Mouse (Mus musculus): ENCODE results near the gene Acin1. TPM values are rescaled to one million over a fixed set of nuclear protein-coding genes. Genes with fewer than 3 reads are reported as not detected.

The Acin1 gene
- 89.1 and 101 TPM in 2 replicates for polyA plus RNA-seq (2015; fragmentation: Nextera tagmentation; extraction: Ambion mirVana)

DNA sequence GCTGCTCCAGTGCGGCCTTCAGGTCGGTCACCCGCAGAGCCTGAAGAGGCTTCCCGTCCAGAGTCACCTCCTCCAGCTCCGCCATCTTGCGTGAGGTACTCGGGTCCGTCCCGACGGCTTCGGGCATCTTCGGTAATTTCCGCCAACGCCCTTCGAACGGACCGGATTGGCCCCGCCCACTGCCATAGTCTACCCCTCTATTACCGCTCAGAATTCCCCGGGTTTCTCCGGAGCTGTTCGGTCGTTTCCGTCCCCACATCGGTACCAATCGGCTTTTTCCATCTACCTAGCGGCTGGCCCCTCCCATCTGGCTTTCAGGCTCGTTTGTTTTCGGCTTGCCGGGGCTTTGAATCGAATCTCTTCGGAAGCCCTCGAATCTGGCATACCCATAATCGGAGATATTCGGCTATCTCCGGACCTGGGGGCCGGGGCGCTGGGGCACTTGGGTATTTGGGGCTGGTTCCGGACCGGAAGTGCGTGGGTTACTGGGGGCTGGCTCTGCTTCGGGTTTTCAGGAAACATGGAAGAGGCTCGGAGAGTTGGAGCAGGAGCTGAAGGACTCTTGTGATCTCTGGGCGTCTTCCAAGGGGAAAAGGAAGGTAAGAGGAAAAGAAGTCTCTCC lies at the start of gene Acin1:
Acin1 (minus strand) TSS at position 410 of the 622 bp plus-strand sequence.
- H3K9ac ChIP-seq (ENCODE audit: low read length): peak within 1 kb of the TSS; percentile 95
- no peaks in the 10 kb centered on the region for H3K27me3 ChIP-seq (ENCODE audit: control insufficient read depth, insufficient read depth, low read length)
- ATAC-seq (ENCODE audit: insufficient read depth, low FRiP score): peak; percentile 97
- peak within 1 kb of the TSS; percentile 84 for H3K4me3 ChIP-seq (replicated peaks; ENCODE audit: low read length)
- H3K4me1 ChIP-seq (ENCODE audit: control insufficient read depth, insufficient read depth, low read length): peaks cover 18% of the 10 kb centered on the region
- peak within 1 kb of the TSS; percentile 97 for H3K27ac ChIP-seq (ENCODE audit: low read length)
- H3K9me3 ChIP-seq (replicated peaks; ENCODE audit: control insufficient read depth, low read length): no peaks in the 10 kb centered on the region
- peaks cover 5% of the 10 kb centered on the region for H3K36me3 ChIP-seq (ENCODE audit: control insufficient read depth, insufficient read depth, low read length)
- under 1% methylated on average over 44 of the region's 44 CpGs for WGBS
- peak within 1 kb of the TSS; percentile 86 for H3K4me2 ChIP-seq (ENCODE audit: low read depth, low read length)

DNA sequence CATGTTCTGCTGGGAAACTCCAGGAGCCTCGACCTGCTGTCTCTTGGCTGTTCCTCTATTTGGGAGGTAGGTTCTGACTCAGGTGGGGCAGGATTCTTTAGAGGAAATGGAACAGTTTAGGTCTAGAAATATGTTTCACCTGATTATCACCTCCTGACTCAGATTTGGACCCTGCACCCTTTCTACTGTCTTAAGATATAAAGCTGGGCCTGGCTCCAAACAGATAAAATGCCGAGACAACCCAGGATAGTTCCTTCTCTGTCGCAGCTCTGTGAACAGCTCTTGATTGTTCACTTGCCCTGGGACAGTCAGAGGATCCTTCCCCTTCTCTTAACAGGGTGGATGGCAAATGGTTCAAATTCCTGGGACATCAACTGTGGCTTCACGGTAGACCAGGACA lies 48.5 kb upstream of the Acin1 start:
- Histone ChIP-seq H3K4me3 (replicated peaks; ENCODE audit: low read length) (no peak overlapping the region), H3K4me1 (ENCODE audit: control insufficient read depth, insufficient read depth, low read length) (0 out of 2 replicates have a peak, but pooled peaks cover 2% of the 10 kb centered on the region), H3K4me2 (ENCODE audit: low read depth, low read length) (no peak overlapping the region), H3K27ac (ENCODE audit: low read length) (no peak overlapping the region), H3K27me3 (ENCODE audit: control insufficient read depth, insufficient read depth, low read length) (no peaks in the 10 kb centered on the region), H3K9me3 (replicated peaks; ENCODE audit: control insufficient read depth, low read length) (no peaks in the 10 kb centered on the region), H3K9ac (ENCODE audit: low read length) (no peak overlapping the region), H3K36me3 (ENCODE audit: control insufficient read depth, insufficient read depth, low read length) (no peaks in the 10 kb centered on the region)
- ATAC-seq (ENCODE audit: insufficient read depth, low FRiP score): no peak
- 68% methylated on average over 4 of the region's 4 CpGs for WGBS

DNA sequence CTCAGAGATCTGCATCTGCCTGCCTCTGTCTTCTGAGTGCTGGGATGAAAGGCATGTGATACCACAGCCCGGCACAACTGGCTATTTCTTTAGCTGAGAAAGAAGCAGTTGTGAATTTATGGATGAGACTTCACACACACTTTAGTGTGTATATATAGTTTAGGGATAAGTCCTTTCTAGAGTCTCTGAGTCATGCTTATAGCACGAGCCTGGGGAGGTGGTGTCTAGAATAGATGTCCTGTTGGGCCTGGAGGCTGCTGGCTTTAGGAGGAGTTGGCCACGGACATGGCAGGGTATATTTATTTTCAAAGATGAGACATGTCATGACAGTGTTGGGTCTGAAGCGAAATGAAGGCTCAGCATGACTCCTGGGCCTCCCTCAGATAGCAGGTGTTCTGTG lies 47.3 kb upstream of the Acin1 start:
- Histone ChIP-seq H3K4me2 (ENCODE audit: low read depth, low read length) (no peak overlapping the region), H3K36me3 (ENCODE audit: control insufficient read depth, insufficient read depth, low read length) (no peaks in the 10 kb centered on the region), H3K4me1 (ENCODE audit: control insufficient read depth, insufficient read depth, low read length) (0 out of 2 replicates have a peak, but pooled peaks cover 2% of the 10 kb centered on the region), H3K27ac (ENCODE audit: low read length) (no peak overlapping the region), H3K9ac (ENCODE audit: low read length) (no peak overlapping the region), H3K27me3 (ENCODE audit: control insufficient read depth, insufficient read depth, low read length) (no peaks in the 10 kb centered on the region), H3K9me3 (replicated peaks; ENCODE audit: control insufficient read depth, low read length) (no peaks in the 10 kb centered on the region), H3K4me3 (replicated peaks; ENCODE audit: low read length) (no peak overlapping the region)
- WGBS: 69% methylated on average over 4 of the region's 4 CpGs
- no peak for ATAC-seq (ENCODE audit: insufficient read depth, low FRiP score)

DNA sequence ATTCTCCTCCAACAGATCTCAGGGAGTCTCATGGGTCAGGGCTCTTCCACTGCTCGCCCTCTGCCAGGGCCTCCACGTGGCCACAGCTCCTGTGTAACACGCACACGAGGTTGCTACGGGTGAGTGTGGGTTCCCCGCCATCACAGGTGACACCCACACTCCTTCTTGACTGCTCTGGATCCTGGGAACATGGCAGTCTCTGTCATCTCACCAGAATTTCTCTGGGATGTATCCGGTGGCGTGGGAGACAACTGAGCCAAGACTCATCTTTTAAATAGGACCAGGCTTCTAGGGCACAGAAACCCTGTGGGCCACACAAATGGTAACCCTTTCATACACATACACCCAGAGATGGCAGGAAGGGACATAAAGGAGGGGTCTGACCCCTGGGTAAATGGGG lies 45.5 kb upstream of the Acin1 start:
- ATAC-seq (ENCODE audit: insufficient read depth, low FRiP score): no peak
- H3K9ac ChIP-seq (ENCODE audit: low read length): no peak overlapping the region
- H3K4me1 ChIP-seq (ENCODE audit: control insufficient read depth, insufficient read depth, low read length): 0 out of 2 replicates have a peak, but pooled peaks cover 2% of the 10 kb centered on the region
- no peaks in the 10 kb centered on the region for H3K9me3 ChIP-seq (replicated peaks; ENCODE audit: control insufficient read depth, low read length)
- no peaks in the 10 kb centered on the region for H3K36me3 ChIP-seq (ENCODE audit: control insufficient read depth, insufficient read depth, low read length)
- no peak overlapping the region for H3K27ac ChIP-seq (ENCODE audit: low read length)
- WGBS: 82% methylated on average over 8 of the region's 8 CpGs
- H3K4me2 ChIP-seq (ENCODE audit: low read depth, low read length): no peak overlapping the region
- H3K27me3 ChIP-seq (ENCODE audit: control insufficient read depth, insufficient read depth, low read length): no peaks in the 10 kb centered on the region
- no peak overlapping the region for H3K4me3 ChIP-seq (replicated peaks; ENCODE audit: low read length)

DNA sequence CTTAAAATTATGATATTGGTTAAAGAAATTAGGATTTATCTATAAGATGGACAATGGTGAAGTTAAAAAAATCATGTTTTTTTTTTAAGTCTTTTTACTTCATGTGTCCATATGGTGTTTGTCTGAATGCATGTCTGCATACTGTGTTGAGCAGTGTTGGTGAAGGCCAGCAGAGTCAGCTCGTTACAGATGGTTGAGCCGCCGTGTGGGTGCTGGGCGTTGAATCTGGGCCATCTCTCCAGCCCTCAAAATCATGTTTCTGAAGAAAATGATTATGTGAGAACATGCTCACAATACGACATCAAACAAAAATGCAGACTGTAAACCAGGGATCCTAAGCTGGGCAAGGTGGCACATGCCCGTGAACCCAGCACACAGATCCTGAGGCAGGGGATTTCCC lies 43.6 kb upstream of the Acin1 start:
- Histone ChIP-seq H3K9ac (ENCODE audit: low read length) (no peak overlapping the region), H3K27ac (ENCODE audit: low read length) (no peak overlapping the region), H3K4me3 (replicated peaks; ENCODE audit: low read length) (no peak overlapping the region), H3K27me3 (ENCODE audit: control insufficient read depth, insufficient read depth, low read length) (no peaks in the 10 kb centered on the region), H3K9me3 (replicated peaks; ENCODE audit: control insufficient read depth, low read length) (no peaks in the 10 kb centered on the region), H3K4me1 (ENCODE audit: control insufficient read depth, insufficient read depth, low read length) (no peaks in the 10 kb centered on the region), H3K4me2 (ENCODE audit: low read depth, low read length) (no peak overlapping the region), H3K36me3 (ENCODE audit: control insufficient read depth, insufficient read depth, low read length) (no peaks in the 10 kb centered on the region)
- WGBS: 82% methylated on average over 6 of the region's 6 CpGs
- ATAC-seq (ENCODE audit: insufficient read depth, low FRiP score): no peak

DNA sequence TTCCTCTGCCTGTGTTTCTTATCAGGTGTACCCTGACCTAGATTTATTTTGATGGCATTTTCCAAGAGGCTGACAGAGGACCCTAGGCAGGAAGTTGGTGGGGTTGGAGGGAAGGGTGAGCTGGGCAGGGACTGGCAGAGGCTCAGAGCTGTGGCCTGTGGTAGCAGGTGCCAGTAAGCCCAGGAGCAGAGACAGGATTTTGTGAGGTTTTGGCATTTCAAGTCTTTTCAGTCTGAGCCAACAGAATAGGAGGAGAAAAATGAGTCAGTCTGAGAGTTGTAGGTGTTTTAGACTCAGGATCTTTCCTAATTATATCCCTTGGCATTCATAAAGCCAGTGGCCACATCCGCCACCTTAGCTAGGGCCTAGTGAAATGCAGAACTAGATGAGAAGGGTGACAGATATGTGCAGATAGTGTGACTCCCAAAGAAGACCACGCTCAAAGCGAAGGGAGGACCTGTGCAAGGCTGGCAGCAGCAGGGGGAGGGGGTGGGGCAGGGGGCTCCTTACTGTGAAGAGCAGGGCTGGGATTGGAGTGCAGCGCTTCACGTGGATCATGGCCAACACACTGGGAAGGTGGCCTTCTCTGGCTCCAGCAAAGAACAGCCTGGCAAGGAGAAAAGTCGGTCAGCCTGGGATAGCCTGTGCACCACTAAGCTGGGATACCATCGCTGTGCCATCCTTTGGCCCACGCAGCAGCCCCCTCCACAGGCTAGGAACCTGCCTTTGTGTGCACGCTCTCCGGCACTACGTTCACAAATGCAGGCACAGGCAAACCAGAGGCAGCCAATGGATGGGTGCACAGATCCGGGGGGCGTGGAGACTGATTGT lies 42.3 kb upstream of the Acin1 start:
- Histone ChIP-seq H3K9ac (ENCODE audit: low read length) (no peak overlapping the region), H3K4me2 (ENCODE audit: low read depth, low read length) (no peak overlapping the region), H3K27ac (ENCODE audit: low read length) (no peak overlapping the region), H3K4me1 (ENCODE audit: control insufficient read depth, insufficient read depth, low read length) (no peaks in the 10 kb centered on the region), H3K27me3 (ENCODE audit: control insufficient read depth, insufficient read depth, low read length) (no peaks in the 10 kb centered on the region), H3K9me3 (replicated peaks; ENCODE audit: control insufficient read depth, low read length) (no peaks in the 10 kb centered on the region), H3K36me3 (ENCODE audit: control insufficient read depth, insufficient read depth, low read length) (no peaks in the 10 kb centered on the region), H3K4me3 (replicated peaks; ENCODE audit: low read length) (no peak overlapping the region)
- WGBS: 72% methylated on average over 13 of the region's 13 CpGs
- ATAC-seq (ENCODE audit: insufficient read depth, low FRiP score): no peak

DNA sequence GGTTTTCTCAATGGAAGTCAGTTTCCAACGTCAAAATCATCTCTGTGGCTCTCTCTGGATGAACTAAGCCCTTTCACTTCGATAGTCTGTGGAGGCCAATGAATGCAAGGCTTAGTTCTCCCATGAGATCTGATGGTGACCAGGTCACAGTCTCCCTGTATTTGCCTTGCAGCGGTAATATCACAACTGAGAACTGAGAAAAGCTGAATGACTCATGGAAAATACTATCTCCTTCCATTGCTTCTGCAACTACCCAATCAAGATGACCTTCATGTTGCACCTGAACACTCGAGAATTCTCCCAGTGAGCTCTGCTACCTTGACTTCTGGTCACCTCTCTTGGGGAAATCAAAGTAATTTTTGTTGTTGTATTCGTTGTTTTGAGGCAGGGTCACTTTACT lies 40.8 kb upstream of the Acin1 start:
- Histone ChIP-seq H3K4me3 (replicated peaks; ENCODE audit: low read length) (no peak overlapping the region), H3K27ac (ENCODE audit: low read length) (no peak overlapping the region), H3K4me1 (ENCODE audit: control insufficient read depth, insufficient read depth, low read length) (no peaks in the 10 kb centered on the region), H3K4me2 (ENCODE audit: low read depth, low read length) (no peak overlapping the region), H3K9me3 (replicated peaks; ENCODE audit: control insufficient read depth, low read length) (no peaks in the 10 kb centered on the region), H3K27me3 (ENCODE audit: control insufficient read depth, insufficient read depth, low read length) (no peaks in the 10 kb centered on the region), H3K9ac (ENCODE audit: low read length) (no peak overlapping the region), H3K36me3 (ENCODE audit: control insufficient read depth, insufficient read depth, low read length) (no peaks in the 10 kb centered on the region)
- 68% methylated on average over 5 of the region's 5 CpGs for WGBS
- ATAC-seq (ENCODE audit: insufficient read depth, low FRiP score): no peak

DNA sequence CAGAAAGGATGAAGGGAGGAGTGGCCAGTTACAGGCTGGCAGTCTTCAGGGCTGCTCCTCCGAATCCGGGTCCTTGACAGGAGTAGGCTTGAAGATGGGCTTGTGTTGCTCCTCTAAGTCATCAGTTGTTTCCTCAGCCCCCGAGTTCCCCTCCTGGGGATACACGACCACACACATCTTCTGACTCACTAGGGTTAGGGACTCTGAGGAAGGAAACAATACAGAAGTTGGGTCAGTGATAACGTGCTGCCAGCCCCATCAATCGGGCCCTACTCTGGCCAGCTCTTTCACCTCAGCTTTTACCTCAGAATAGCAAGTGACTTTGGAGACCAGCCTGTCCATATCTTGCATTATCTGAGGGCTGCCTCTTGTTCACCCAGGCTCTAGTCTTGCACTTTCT lies 37.3 kb upstream of the Acin1 start:
- H3K27me3 ChIP-seq (ENCODE audit: control insufficient read depth, insufficient read depth, low read length): no peaks in the 10 kb centered on the region
- H3K27ac ChIP-seq (ENCODE audit: low read length): no peak overlapping the region
- H3K9ac ChIP-seq (ENCODE audit: low read length): no peak overlapping the region
- no peaks in the 10 kb centered on the region for H3K9me3 ChIP-seq (replicated peaks; ENCODE audit: control insufficient read depth, low read length)
- 66% methylated on average over 6 of the region's 6 CpGs for WGBS
- no peak for ATAC-seq (ENCODE audit: insufficient read depth, low FRiP score)
- no peak overlapping the region for H3K4me3 ChIP-seq (replicated peaks; ENCODE audit: low read length)
- H3K4me1 ChIP-seq (ENCODE audit: control insufficient read depth, insufficient read depth, low read length): no peaks in the 10 kb centered on the region
- no peaks in the 10 kb centered on the region for H3K36me3 ChIP-seq (ENCODE audit: control insufficient read depth, insufficient read depth, low read length)
- no peak overlapping the region for H3K4me2 ChIP-seq (ENCODE audit: low read depth, low read length)

DNA sequence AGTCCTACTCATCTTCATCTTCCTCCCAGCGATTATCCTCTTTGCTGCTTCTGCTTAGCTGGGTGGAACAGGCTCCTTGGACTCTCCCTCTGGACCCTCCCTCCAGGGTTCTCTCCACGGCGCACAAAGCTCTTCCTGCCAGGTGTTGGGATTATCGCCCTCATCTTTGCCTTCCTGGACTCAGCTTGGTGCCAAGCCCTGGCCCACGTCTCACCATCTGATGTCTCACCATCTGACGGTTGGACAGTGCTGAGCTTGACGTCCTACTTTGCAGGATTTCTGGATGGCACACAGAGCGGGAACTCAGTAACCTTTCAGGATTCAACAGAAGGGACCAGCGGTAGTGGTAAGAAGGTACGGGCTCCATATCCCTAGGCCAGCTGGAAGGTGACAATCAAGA lies 35.0 kb upstream of the Acin1 start:
- Histone ChIP-seq H3K9ac (ENCODE audit: low read length) (no peak overlapping the region), H3K36me3 (ENCODE audit: control insufficient read depth, insufficient read depth, low read length) (no peaks in the 10 kb centered on the region), H3K4me1 (ENCODE audit: control insufficient read depth, insufficient read depth, low read length) (no peaks in the 10 kb centered on the region), H3K9me3 (replicated peaks; ENCODE audit: control insufficient read depth, low read length) (no peaks in the 10 kb centered on the region), H3K4me3 (replicated peaks; ENCODE audit: low read length) (no peak overlapping the region), H3K27me3 (ENCODE audit: control insufficient read depth, insufficient read depth, low read length) (no peaks in the 10 kb centered on the region), H3K4me2 (ENCODE audit: low read depth, low read length) (no peak overlapping the region), H3K27ac (ENCODE audit: low read length) (no peak overlapping the region)
- no peak for ATAC-seq (ENCODE audit: insufficient read depth, low FRiP score)
- WGBS: 82% methylated on average over 10 of the region's 10 CpGs

All from stomach, embryonic 16.5 days (tissue).